Mouse (Mus musculus) MEL (cell line): ENCODE measurements around the gene Arid5b.

Experiments used
- CTCF ChIP-seq, 3 experiments: IDR thresholded peaks in 2 of 3; conservative IDR thresholded peaks in 1 of 3; 2 replicates each; pipeline ENCODE4 v1.5.1; 2011 to 2012; ENCODE audit warnings: low read length in 3 of 3, low read depth in 2 of 3, mild to moderate bottlenecking in 2 of 3, improper control_type of control experiment in 1 of 3, inconsistent platforms in 1 of 3, mixed read lengths in 1 of 3, moderate library complexity in 1 of 3; ENCODE audit not compliant: control insufficient read depth in 1 of 3, insufficient read depth in 1 of 3, poor library complexity in 1 of 3, severe bottlenecking in 1 of 3
- E2F4 ChIP-seq: IDR thresholded peaks from 2 replicates; pipeline ENCODE4 v1.6.1; 2011; ENCODE audit warnings: low read depth, low read length, improper control_type of control experiment, borderline replicate concordance
- EP300 ChIP-seq, 2 experiments: IDR thresholded peaks; 2 replicates each; pipeline ENCODE4 v1.6.1; 2011; ENCODE audit warnings: improper control_type of control experiment in 2 of 2, low read length in 2 of 2, low read depth in 1 of 2, mild to moderate bottlenecking in 1 of 2
- POLR2A ChIP-seq, 2 experiments: IDR thresholded peaks; 2 replicates each; pipeline ENCODE4 v1.6.1; 2011 to 2012; ENCODE audit warnings: low read length in 2 of 2, mild to moderate bottlenecking in 2 of 2, control low read depth in 1 of 2, improper control_type of control experiment in 1 of 2, low read depth in 1 of 2, moderate library complexity in 1 of 2; ENCODE audit not compliant: control insufficient read depth in 1 of 2, insufficient read depth in 1 of 2, poor library complexity in 1 of 2
- TAL1 ChIP-seq: IDR thresholded peaks from 2 replicates; pipeline ENCODE4 v1.6.1; 2012; ENCODE audit warnings: mild to moderate bottlenecking, inconsistent platforms, low read length, moderate library complexity, mixed read lengths
- USF2 ChIP-seq, 2 experiments: IDR thresholded peaks; 2 replicates each; pipeline ENCODE4 v1.6.1; 2011 to 2012; ENCODE audit warnings: improper control_type of control experiment in 2 of 2, low read length in 2 of 2, borderline replicate concordance in 1 of 2, inconsistent platforms in 1 of 2, low read depth in 1 of 2, mild to moderate bottlenecking in 1 of 2; ENCODE audit not compliant: insufficient read depth in 1 of 2

GRCm38 (mm10) chr10:68166695-68167086, 111.8 kb downstream of the Arid5b start:
- TF ChIP-seq CTCF (IDR thresholded peaks at IDR 0.05 in 2 of 3, conservative IDR thresholded peaks at IDR 0.05 in 1 of 3; ENCODE audit: control insufficient read depth in 1 of 3, insufficient read depth in 1 of 3, low read depth in 2 of 3, low read length in 3 of 3, poor library complexity in 1 of 3, severe bottlenecking in 1 of 3) (no peak), USF2 (IDR thresholded peaks at IDR 0.05; ENCODE audit: borderline replicate concordance in 1 of 2, insufficient read depth in 1 of 2, low read depth in 1 of 2, low read length in 2 of 2) (no peak), EP300 (IDR thresholded peaks at IDR 0.05; ENCODE audit: low read depth in 1 of 2, low read length in 2 of 2) (no peak), TAL1 (no peak), E2F4 (no peak), POLR2A (IDR thresholded peaks at IDR 0.05; ENCODE audit: control insufficient read depth in 1 of 2, insufficient read depth in 1 of 2, low read depth in 1 of 2, low read length in 2 of 2, poor library complexity in 1 of 2) (no peak)
